Mouse (Mus musculus) megakaryocyte, embryonic 14.5 days (primary cell): ENCODE results near the gene Eln. TPM values are rescaled to one million over a fixed set of nuclear protein-coding genes. Genes with fewer than 3 reads are reported as not detected.

ENCODE experiments used
- H3K27me3 ChIP-seq: replicated peaks from 2 replicates; pipeline ENCODE3; 2012; ENCODE audit warnings: inconsistent platforms
- H3K36me3 ChIP-seq: replicated peaks from 2 replicates; pipeline ENCODE3; 2012; ENCODE audit warnings: low read length, inconsistent platforms, mixed read lengths
- H3K4me1 ChIP-seq: 2 replicates; pipeline ENCODE4 v1.6.1; 2012; ENCODE audit warnings: inconsistent platforms
- H3K4me3 ChIP-seq: replicated peaks from 2 replicates; pipeline ENCODE3; 2012; ENCODE audit warnings: moderate library complexity, mild to moderate bottlenecking, inconsistent platforms
- H3K9me3 ChIP-seq: 2 replicates; pipeline ENCODE4 v1.6.1; 2012; ENCODE audit warnings: inconsistent platforms
- FLI1 ChIP-seq: IDR thresholded peaks from 2 replicates; pipeline ENCODE4 v1.6.1; 2012; ENCODE audit warnings: low read length, inconsistent platforms, mixed read lengths
- GATA1 ChIP-seq: IDR thresholded peaks from 3 replicates; pipeline ENCODE4 v1.6.1; 2012; ENCODE audit warnings: mixed read lengths, low read length, inconsistent platforms, borderline replicate concordance
- polyA plus RNA-seq: library from polyadenylated mRNA; stranded (reverse); fragments of >175 nt; gene quantifications from 2 replicates; pipeline ENCODE4 v1.2.3, GENCODE M21; 2012; ENCODE audit warnings: low replicate concordance; ENCODE audit not compliant: insufficient read depth

Eln gene
- polyA plus RNA-seq, 1 experiment, result 0.19 TPM

GRCm38 (mm10) chr5:134746201-134746600, 922 bp downstream of the Eln start:
- Histone ChIP-seq H3K4me1 (peaks cover 8% of the 10 kb centered on the region; the same call in 1 of the 2 replicates), H3K27me3 (peaks cover 81% of the 10 kb centered on the region), H3K4me3 (no peak overlapping the region), H3K36me3 (no peaks in the 10 kb centered on the region), H3K9me3 (no peaks in the 10 kb centered on the region)
- TF ChIP-seq GATA1 (no peak), FLI1 (no peak)

GRCm38 (mm10) chr5:134745801-134746200, 1.3 kb downstream of the Eln start:
- no peak overlapping the region for H3K4me3 ChIP-seq
- H3K36me3 ChIP-seq, result no peaks in the 10 kb centered on the region
- H3K4me1 ChIP-seq, result peaks cover 8% of the 10 kb centered on the region; the same call in 1 of the 2 replicates
- TF ChIP-seq GATA1 (no peak), FLI1 (no peak)
- no peaks in the 10 kb centered on the region for H3K9me3 ChIP-seq
- peaks cover 84% of the 10 kb centered on the region for H3K27me3 ChIP-seq

DNA sequence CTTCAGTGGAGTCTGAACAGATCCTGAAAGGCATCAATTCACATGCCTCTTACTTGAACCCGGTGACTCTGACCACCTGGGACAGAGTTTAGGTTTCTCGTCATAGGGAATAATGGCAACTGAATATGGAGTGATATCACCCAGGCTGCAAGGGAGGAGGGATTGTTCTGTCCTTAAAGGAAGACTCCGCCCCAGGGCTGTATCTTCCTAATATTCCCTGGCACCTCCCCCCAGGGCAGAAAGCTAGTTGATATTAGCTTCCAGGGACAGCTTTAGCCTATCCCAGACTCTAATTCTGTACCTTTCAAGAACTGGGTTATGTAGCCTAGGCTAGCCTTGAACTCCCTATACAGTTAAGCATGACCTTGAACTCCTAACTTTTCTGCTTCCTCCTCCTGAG, 2.1 kb downstream of the Eln start:
- TF ChIP-seq GATA1 (no peak), FLI1 (no peak)
- H3K27me3 ChIP-seq, result peaks cover 84% of the 10 kb centered on the region
- H3K9me3 ChIP-seq, result no peaks in the 10 kb centered on the region
- H3K4me3 ChIP-seq, result no peak overlapping the region
- H3K4me1 ChIP-seq, result peaks cover 8% of the 10 kb centered on the region; the same call in 1 of the 2 replicates
- H3K36me3 ChIP-seq, result no peaks in the 10 kb centered on the region

GRCm38 (mm10) chr5:134743991-134744390, 3.1 kb downstream of the Eln start:
- H3K9me3 ChIP-seq, result no peaks in the 10 kb centered on the region
- H3K36me3 ChIP-seq, result no peaks in the 10 kb centered on the region
- peaks cover 79% of the 10 kb centered on the region for H3K27me3 ChIP-seq
- TF ChIP-seq FLI1, result no peak
- no peak for TF ChIP-seq GATA1
- H3K4me3 ChIP-seq, result no peak overlapping the region
- peaks cover 8% of the 10 kb centered on the region; the same call in 1 of the 2 replicates for H3K4me1 ChIP-seq

GRCm38 (mm10) chr5:134742221-134742795, 4.8 kb downstream of the Eln start:
- H3K9me3 ChIP-seq, result no peaks in the 10 kb centered on the region

GRCm38 (mm10) chr5:134740501-134741341, 6.4 kb downstream of the Eln start:
- H3K9me3 ChIP-seq, result no peaks in the 10 kb centered on the region
- peaks cover 68% of the 10 kb centered on the region for H3K27me3 ChIP-seq
- peaks cover 5% of the 10 kb centered on the region; the same call in 1 of the 2 replicates for H3K4me1 ChIP-seq
- TF ChIP-seq FLI1, result no peak
- TF ChIP-seq GATA1, result no peak
- H3K36me3 ChIP-seq, result no peaks in the 10 kb centered on the region
- no peak overlapping the region for H3K4me3 ChIP-seq

More at GRCm38 (mm10) chr5:134742221-134742795, 4.8 kb downstream of the Eln start:
- no peaks in the 10 kb centered on the region for H3K36me3 ChIP-seq
- peak overlapping the region; percentile 14 for H3K4me3 ChIP-seq
- no peak for TF ChIP-seq FLI1
- no peak for TF ChIP-seq GATA1
- H3K4me1 ChIP-seq, result peaks cover 8% of the 10 kb centered on the region; the same call in 1 of the 2 replicates
- H3K27me3 ChIP-seq, result peaks cover 71% of the 10 kb centered on the region

- TF ChIP-seq GATA1 (no peak), FLI1 (no peak)
- Histone ChIP-seq H3K36me3 (no peaks in the 10 kb centered on the region), H3K9me3 (no peaks in the 10 kb centered on the region), H3K4me3 (no peak overlapping the region), H3K27me3 (peaks cover 62% of the 10 kb centered on the region), H3K4me1 (peaks cover 6% of the 10 kb centered on the region; the same call in 1 of the 2 replicates)
Measured at GRCm38 (mm10) chr5:134739951-134740350, 7.2 kb downstream of the Eln start.

DNA sequence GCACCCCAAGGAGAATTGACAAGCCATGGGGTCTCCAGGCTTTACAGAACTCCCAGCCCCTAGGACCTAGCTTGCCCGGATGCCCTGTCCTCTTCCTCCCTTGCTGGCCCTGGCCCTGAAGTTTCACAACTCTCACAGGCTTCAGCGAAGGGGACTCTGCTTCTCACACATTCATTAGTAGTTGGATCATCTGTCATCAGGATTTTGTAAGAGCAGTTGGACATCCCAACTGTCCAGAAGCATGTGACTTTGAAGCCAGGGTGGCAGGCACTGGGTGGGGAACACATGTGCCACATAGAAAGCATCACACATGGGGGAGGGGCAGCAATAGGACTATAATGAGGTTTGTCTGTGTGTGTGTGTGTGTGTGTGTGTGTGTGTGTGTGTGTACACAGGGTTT, 12.2 kb downstream of the Eln start:
- Histone ChIP-seq H3K27me3 (peaks cover 33% of the 10 kb centered on the region), H3K4me3 (no peak overlapping the region), H3K36me3 (no peaks in the 10 kb centered on the region), H3K9me3 (no peaks in the 10 kb centered on the region), H3K4me1 (peaks cover 11% of the 10 kb centered on the region)
- TF ChIP-seq FLI1, result no peak

DNA sequence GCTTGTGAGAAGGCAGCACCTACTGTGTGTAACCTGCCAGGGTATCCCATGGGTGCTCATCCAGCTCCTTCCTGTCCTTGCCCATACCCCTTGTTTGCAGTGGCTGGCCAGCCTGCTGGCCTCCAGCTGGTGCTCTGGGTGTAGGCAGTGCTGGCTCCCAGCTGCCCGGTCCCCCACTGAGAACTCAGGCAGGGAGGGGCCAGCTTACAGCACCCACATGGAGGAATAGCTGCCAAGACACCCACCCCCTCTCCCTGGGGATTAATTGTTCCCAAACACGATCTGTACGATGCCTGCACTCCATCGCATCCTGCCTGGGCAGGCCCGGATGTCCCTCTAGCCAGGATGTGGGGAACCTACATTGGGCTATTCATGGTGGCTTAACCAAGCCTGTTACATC, 13.1 kb downstream of the Eln start:
- Histone ChIP-seq H3K27me3 (peaks cover 36% of the 10 kb centered on the region), H3K4me1 (peaks cover 11% of the 10 kb centered on the region), H3K36me3 (no peaks in the 10 kb centered on the region), H3K4me3 (no peak overlapping the region), H3K9me3 (no peaks in the 10 kb centered on the region)
- TF ChIP-seq GATA1, result no peak
- no peak for TF ChIP-seq FLI1

DNA sequence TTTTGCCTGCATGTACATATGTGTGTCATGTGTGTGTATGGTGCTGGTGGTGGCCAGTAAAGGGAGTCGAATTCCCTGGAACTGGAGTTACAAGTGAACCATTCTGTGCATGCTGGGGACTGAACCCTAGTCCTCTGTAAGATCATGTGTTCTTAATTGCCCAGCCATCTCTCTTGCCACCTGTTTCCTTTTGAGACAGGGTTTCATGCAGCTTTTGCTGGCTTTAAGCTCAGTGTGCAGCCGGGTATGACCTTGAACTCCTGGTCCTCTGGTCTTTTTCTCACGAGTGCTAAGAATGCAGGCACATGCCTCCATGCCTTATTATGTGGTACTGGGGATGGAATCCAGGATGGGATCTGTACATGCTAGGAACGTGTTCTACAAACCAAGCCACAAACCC, 13.9 kb downstream of the Eln start:
- Histone ChIP-seq H3K4me1 (peaks cover 11% of the 10 kb centered on the region), H3K4me3 (no peak overlapping the region), H3K9me3 (no peaks in the 10 kb centered on the region), H3K36me3 (no peaks in the 10 kb centered on the region), H3K27me3 (peaks cover 41% of the 10 kb centered on the region)
- TF ChIP-seq FLI1 (no peak), GATA1 (no peak)
